Mouse (Mus musculus) testis, adult 2 months (tissue): ENCODE results near the gene Sfswap.

ENCODE experiments used
- CTCF ChIP-seq: fragments of 200-500 bp; IDR thresholded peaks from 2 replicates; pipeline ENCODE4 v1.5.1; 2012; ENCODE audit warnings: low read depth, mild to moderate bottlenecking, inconsistent platforms, low read length, moderate library complexity; ENCODE audit not compliant: control insufficient read depth, insufficient read depth, insufficient replicate concordance
- POLR2A ChIP-seq: fragments of 200-500 bp; IDR thresholded peaks from 2 replicates; pipeline ENCODE4 v1.6.1; 2012; ENCODE audit warnings: low read depth, mild to moderate bottlenecking, inconsistent platforms, low read length, moderate library complexity; ENCODE audit not compliant: control insufficient read depth

- TF ChIP-seq POLR2A (no peak), CTCF (peak; percentile 18; the same call in 1 of the 2 replicates)
Observed at GRCm38 (mm10) chr5:129542236-129542635, 41.2 kb downstream of the Sfswap start.
